Mouse (Mus musculus): ENCODE results near the gene St6galnac5.

The St6galnac5 gene

GRCm38 (mm10) chr3:152912216-152913101, 69.6 kb downstream of the St6galnac5 start:
- DNase-seq: no peak

- DNase-seq: no peak
These were observed 70.5 kb downstream of the St6galnac5 start for GRCm38 (mm10) chr3:152911578-152911977.

- DNase-seq: no peak
These were observed 74.4 kb downstream of the St6galnac5 start for GRCm38 (mm10) chr3:152907683-152908082.

GRCm38 (mm10) chr3:152907087-152907486, 75.0 kb downstream of the St6galnac5 start:
- no peak for DNase-seq

- no peak for DNase-seq
These were observed 76.2 kb downstream of the St6galnac5 start for GRCm38 (mm10) chr3:152905800-152906199.

- DNase-seq: no peak
These were observed 77.0 kb downstream of the St6galnac5 start for GRCm38 (mm10) chr3:152905026-152905425.

- DNase-seq: no peak
These were observed 83.1 kb downstream of the St6galnac5 start for GRCm38 (mm10) chr3:152898906-152899305.

GRCm38 (mm10) chr3:152897196-152897595, 84.8 kb downstream of the St6galnac5 start:
- DNase-seq: no peak

- DNase-seq: no peak
These were observed 85.9 kb downstream of the St6galnac5 start for GRCm38 (mm10) chr3:152896111-152896510.

GRCm38 (mm10) chr3:152894935-152895334, 87.1 kb downstream of the St6galnac5 start:
- DNase-seq: no peak

GRCm38 (mm10) chr3:152888116-152888515, 93.9 kb downstream of the St6galnac5 start:
- no peak for DNase-seq

- DNase-seq: no peak
These were observed 95.3 kb downstream of the St6galnac5 start for GRCm38 (mm10) chr3:152886749-152887148.

GRCm38 (mm10) chr3:152883556-152883955, 98.5 kb downstream of the St6galnac5 start:
- no peak for DNase-seq

- no peak for DNase-seq
These were observed 100.3 kb downstream of the St6galnac5 start for GRCm38 (mm10) chr3:152881706-152882105.

- no peak for DNase-seq
These were observed 101.8 kb downstream of the St6galnac5 start for GRCm38 (mm10) chr3:152880121-152880835.

- DNase-seq: no peak
These were observed 106.2 kb downstream of the St6galnac5 start for GRCm38 (mm10) chr3:152875723-152876290.

GRCm38 (mm10) chr3:152874431-152875355, 107.4 kb downstream of the St6galnac5 start:
- DNase-seq: no peak

- DNase-seq: no peak
These were observed 109.5 kb downstream of the St6galnac5 start for GRCm38 (mm10) chr3:152872596-152872995.

GRCm38 (mm10) chr3:152872054-152872453, 110.0 kb downstream of the St6galnac5 start:
- DNase-seq: no peak

GRCm38 (mm10) chr3:152867654-152868525, 114.2 kb downstream of the St6galnac5 start:
- DNase-seq: no peak

Measured in kidney, postnatal 14 days (tissue).